Mouse (Mus musculus) forebrain, embryonic 16.5 days (tissue): ENCODE measurements around the gene Cd320. TPM values are rescaled to one million over a fixed set of nuclear protein-coding genes. Genes with fewer than 3 reads are reported as not detected.

Experiments
- ATAC-seq: fragments of 200-750 bp; cut with Nextera tagmentation; 2 replicates; pipeline ENCODE4 v1.8.0; 2017; ENCODE audit warnings: mild to moderate bottlenecking, moderate library complexity
- H3K27ac ChIP-seq: fragments of 300-500 bp; sonication (generic); 2 replicates; pipeline ENCODE4 v1.5.1; 2014; ENCODE audit warnings: low read length, control low read depth
- H3K27me3 ChIP-seq: fragments of 300-500 bp; sonication (generic); replicated peaks from 2 replicates; pipeline ENCODE4 v1.6.1; 2014; ENCODE audit warnings: low read length; ENCODE audit not compliant: control insufficient read depth, insufficient read depth
- H3K36me3 ChIP-seq: fragments of 300-500 bp; sonication (generic); 2 replicates; pipeline ENCODE4 v1.6.1; 2014; ENCODE audit not compliant: control insufficient read depth, insufficient read depth
- H3K4me1 ChIP-seq: fragments of 300-500 bp; sonication (generic); replicated peaks from 2 replicates; pipeline ENCODE4 v1.6.1; 2014; ENCODE audit warnings: low read length; ENCODE audit not compliant: control insufficient read depth, insufficient read depth
- H3K4me2 ChIP-seq: fragments of 300-500 bp; sonication (generic); 2 replicates; pipeline ENCODE4 v1.6.1; 2014; ENCODE audit warnings: mild to moderate bottlenecking, low read length, control low read depth
- H3K4me3 ChIP-seq: fragments of 300-500 bp; sonication (generic); replicated peaks from 2 replicates; pipeline ENCODE4 v1.5.1; 2014; ENCODE audit warnings: mild to moderate bottlenecking, low read length, control low read depth
- H3K9ac ChIP-seq: fragments of 300-500 bp; sonication (generic); replicated peaks from 2 replicates; pipeline ENCODE4 v1.6.1; 2014; ENCODE audit warnings: low read depth, low read length, control low read depth
- H3K9me3 ChIP-seq: fragments of 300-500 bp; sonication (generic); 2 replicates; pipeline ENCODE4 v1.6.1; 2016; ENCODE audit warnings: low read length; ENCODE audit not compliant: control insufficient read depth
- WGBS: fragments of 180-500 bp; shearing (Covaris S2); extraction: QIAGEN DNeasy Blood & Tissue Kit; methylation state at CpG from one replicate; pipeline ENCODE4 v1.1.7; 2014; 5-methylcytosine and 5-hydroxymethylcytosine counted together
- polyA plus RNA-seq: library from polyadenylated mRNA; unstranded; fragments of >200 nt; fragmentation: Nextera tagmentation; extraction: Ambion mirVana; gene quantifications from 2 replicates; pipeline ENCODE4 v1.2.1, GENCODE M21; 2015

The Cd320 gene
- polyA plus RNA-seq = 55.5 and 62.0 TPM in 2 replicates

- no peaks in the 10 kb centered on the region for H3K9me3 ChIP-seq
- H3K4me3 ChIP-seq = peak within 1 kb of the TSS; percentile 94
- H3K27ac ChIP-seq = peak within 1 kb of the TSS; percentile 74
- peak within 1 kb of the TSS; percentile 71 for H3K4me2 ChIP-seq
- peaks cover 4% of the 10 kb centered on the region; the same call in 1 of the 2 replicates for H3K36me3 ChIP-seq
- ATAC-seq = peak; percentile 97
- peak within 1 kb of the TSS; percentile 80 for H3K9ac ChIP-seq
- H3K4me1 ChIP-seq = peaks cover 12% of the 10 kb centered on the region
- no peaks in the 10 kb centered on the region for H3K27me3 ChIP-seq
- under 1% methylated on average over 45 of the region's 45 CpGs for WGBS
Measured at GRCm38 (mm10) chr17:33842966-33843795, at the start of gene Cd320. Gene Cd320, plus strand, starts transcription at chr17:33843091.

GRCm38 (mm10) chr17:33798306-33798705 lies 44.6 kb upstream of the Cd320 start:
- Histone ChIP-seq H3K4me2 (no peak overlapping the region), H3K9me3 (no peaks in the 10 kb centered on the region), H3K4me3 (no peak overlapping the region), H3K4me1 (no peaks in the 10 kb centered on the region), H3K36me3 (no peaks in the 10 kb centered on the region), H3K27ac (no peak overlapping the region), H3K9ac (no peak overlapping the region), H3K27me3 (no peaks in the 10 kb centered on the region)
- WGBS = 48% methylated on average over 3 of the region's 3 CpGs
- no peak for ATAC-seq

GRCm38 (mm10) chr17:33799277-33799676 lies 43.6 kb upstream of the Cd320 start:
- Histone ChIP-seq H3K27ac (no peak overlapping the region), H3K9me3 (no peaks in the 10 kb centered on the region), H3K4me1 (no peaks in the 10 kb centered on the region), H3K4me2 (no peak overlapping the region), H3K27me3 (no peaks in the 10 kb centered on the region), H3K4me3 (no peak overlapping the region), H3K36me3 (no peaks in the 10 kb centered on the region), H3K9ac (no peak overlapping the region)
- WGBS = 74% methylated on average over 1 of the region's 1 CpGs
- no peak for ATAC-seq

GRCm38 (mm10) chr17:33802221-33802620 lies 40.7 kb upstream of the Cd320 start:
- Histone ChIP-seq H3K4me2 (no peak overlapping the region), H3K36me3 (no peaks in the 10 kb centered on the region)
- no peak for ATAC-seq

GRCm38 (mm10) chr17:33804205-33804604 lies 38.7 kb upstream of the Cd320 start:
- no peak overlapping the region for H3K27ac ChIP-seq
- H3K9me3 ChIP-seq = no peaks in the 10 kb centered on the region
- no peaks in the 10 kb centered on the region for H3K36me3 ChIP-seq
- H3K4me3 ChIP-seq = no peak overlapping the region
- no peak overlapping the region for H3K9ac ChIP-seq
- WGBS = 56% methylated on average over 4 of the region's 4 CpGs
- no peak for ATAC-seq
- no peaks in the 10 kb centered on the region for H3K4me1 ChIP-seq
- H3K4me2 ChIP-seq = no peak overlapping the region
- peaks cover 8% of the 10 kb centered on the region; the same call in 1 of the 2 replicates for H3K27me3 ChIP-seq

More at GRCm38 (mm10) chr17:33802221-33802620, 40.7 kb upstream of the Cd320 start:
- Histone ChIP-seq H3K9ac (no peak overlapping the region), H3K27ac (no peak overlapping the region), H3K27me3 (peaks cover 5% of the 10 kb centered on the region; the same call in 1 of the 2 replicates), H3K9me3 (no peaks in the 10 kb centered on the region), H3K4me3 (no peak overlapping the region), H3K4me1 (no peaks in the 10 kb centered on the region)
- WGBS = 8% methylated on average over 2 of the region's 2 CpGs

- WGBS = 54% methylated on average over 1 of the region's 1 CpGs
Measured at GRCm38 (mm10) chr17:33804745-33805144, 38.1 kb upstream of the Cd320 start.

GRCm38 (mm10) chr17:33807181-33807888 lies 35.6 kb upstream of the Cd320 start:
- H3K36me3 ChIP-seq = no peaks in the 10 kb centered on the region
- 59% methylated on average over 9 of the region's 9 CpGs for WGBS

More at GRCm38 (mm10) chr17:33804745-33805144, 38.1 kb upstream of the Cd320 start:
- Histone ChIP-seq H3K36me3 (no peaks in the 10 kb centered on the region), H3K27me3 (peaks cover 8% of the 10 kb centered on the region; the same call in 1 of the 2 replicates), H3K9me3 (no peaks in the 10 kb centered on the region), H3K9ac (no peak overlapping the region), H3K27ac (no peak overlapping the region), H3K4me1 (no peaks in the 10 kb centered on the region), H3K4me2 (no peak overlapping the region), H3K4me3 (no peak overlapping the region)
- ATAC-seq = no peak

GRCm38 (mm10) chr17:33808192-33808591 lies 34.7 kb upstream of the Cd320 start:
- H3K4me3 ChIP-seq = no peak overlapping the region
- 52% methylated on average over 10 of the region's 10 CpGs for whole genome bisulfite sequencing
- H3K27ac ChIP-seq = no peak overlapping the region
- no peaks in the 10 kb centered on the region for H3K36me3 ChIP-seq
- no peaks in the 10 kb centered on the region for H3K9me3 ChIP-seq
- H3K27me3 ChIP-seq = peaks cover 16% of the 10 kb centered on the region; the same call in 1 of the 2 replicates
- no peak overlapping the region for H3K9ac ChIP-seq
- H3K4me1 ChIP-seq = peaks cover 6% of the 10 kb centered on the region; the same call in 1 of the 2 replicates
- no peak overlapping the region for H3K4me2 ChIP-seq
- no peak for ATAC-seq

More at GRCm38 (mm10) chr17:33807181-33807888, 35.6 kb upstream of the Cd320 start:
- no peak overlapping the region for H3K4me3 ChIP-seq
- H3K9me3 ChIP-seq = no peaks in the 10 kb centered on the region
- H3K4me1 ChIP-seq = peaks cover 6% of the 10 kb centered on the region; the same call in 1 of the 2 replicates
- H3K4me2 ChIP-seq = no peak overlapping the region
- no peak overlapping the region for H3K27ac ChIP-seq
- no peak overlapping the region for H3K9ac ChIP-seq
- no peak for ATAC-seq
- peaks cover 16% of the 10 kb centered on the region; the same call in 1 of the 2 replicates for H3K27me3 ChIP-seq
